In the genomic region with DNA sequence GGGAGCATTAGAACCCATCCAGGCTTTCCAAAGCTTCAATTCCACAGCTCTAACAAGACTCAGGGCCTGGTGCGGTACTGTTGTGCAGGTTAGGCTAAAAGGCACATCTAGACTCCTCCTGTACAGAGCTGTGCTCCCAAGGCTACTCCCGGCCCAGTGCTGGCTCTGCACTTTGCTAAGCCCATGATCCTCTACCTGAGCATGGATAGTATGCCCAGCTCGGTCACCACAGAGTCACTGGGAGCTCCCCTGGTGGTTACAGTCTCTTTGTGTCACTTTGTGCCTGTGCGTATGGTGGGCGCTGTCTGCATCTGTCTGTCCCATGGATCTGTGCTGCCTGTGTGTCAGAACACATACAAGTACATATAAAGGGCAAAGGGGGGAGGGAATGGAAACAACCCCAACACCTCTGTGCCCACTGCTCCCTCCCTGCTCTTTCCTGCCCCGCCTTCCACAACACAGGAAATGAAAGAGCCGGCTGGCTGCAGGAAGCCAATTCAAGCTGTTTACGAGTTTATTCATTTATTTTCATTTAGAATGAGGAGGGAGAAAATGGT, we compare ENCODE assay signal across 7 mouse cellular contexts. TPM values are rescaled to one million over a fixed set of nuclear protein-coding genes. Genes with fewer than 3 reads are reported as not detected.
DNase-seq lines count a peak whose midpoint lies in the region; ATAC-seq and TF ChIP-seq lines count a peak whose summit lies in the region.

No protein-coding gene starts in this region.

- peaks cover 3 to 38% of the 10 kb centered on the region in 2 experiments for H3K36me3 ChIP-seq in MEL (ENCODE audit: control insufficient read depth in 1 of 2, insufficient read depth in 2 of 2, low read length in 2 of 2)
- H3K36me3 ChIP-seq in lung, postnatal 0 days (ENCODE audit: insufficient read depth, low read length): no peaks in the 10 kb centered on the region

- H3K4me1 ChIP-seq in MEL (ENCODE audit: control insufficient read depth in 1 of 2, insufficient read depth in 2 of 2, low read length in 2 of 2): peaks cover 7 to 56% of the 10 kb centered on the region in 2 experiments
- peaks cover 28% of the 10 kb centered on the region; the same call in 1 of the 2 replicates for H3K4me1 ChIP-seq in lung, postnatal 0 days (ENCODE audit: insufficient read depth, low read depth, low read length)

- peak; percentile 81 for ATAC-seq in lung, postnatal 0 days

- H3K4me2 ChIP-seq in lung, postnatal 0 days (replicated peaks; ENCODE audit: low read depth, low read length): peak overlapping the region; percentile 25

- peaks cover 35% of the 10 kb centered on the region for H3K79me2 ChIP-seq in MEL (ENCODE audit: control insufficient read depth, insufficient read depth, low read length, poor library complexity)

- no peak; a peak in 1 of 4 replicates for TF ChIP-seq POLR2A in MEL (IDR thresholded peaks at IDR 0.05; ENCODE audit: control insufficient read depth in 1 of 2, insufficient read depth in 1 of 2, low read depth in 1 of 2, low read length in 2 of 2, poor library complexity in 1 of 2)

- no peak for TF ChIP-seq RAD21 in MEL (IDR thresholded peaks at IDR 0.05; ENCODE audit: low read depth, low read length)

- no peak for TF ChIP-seq EP300 in MEL (IDR thresholded peaks at IDR 0.05; ENCODE audit: low read depth in 1 of 2, low read length in 2 of 2)
- peak; percentile 40; the same call in 1 of the 2 replicates for TF ChIP-seq EP300 in lung, postnatal 0 days (IDR thresholded peaks at IDR 0.05)

- 21% methylated on average over 8 of the region's 8 CpGs for WGBS in lung, postnatal 0 days

- no peaks in the 10 kb centered on the region for H3K27me3 ChIP-seq in MEL (ENCODE audit: control insufficient read depth in 1 of 2, insufficient read depth in 2 of 2, low read length in 2 of 2)
- no peaks in the 10 kb centered on the region for H3K27me3 ChIP-seq in lung, postnatal 0 days (replicated peaks; ENCODE audit: insufficient read depth, low read length)

- TF ChIP-seq CTCF in MEL (IDR thresholded peaks at IDR 0.05 in 2 of 3, conservative IDR thresholded peaks at IDR 0.05 in 1 of 3; ENCODE audit: control insufficient read depth in 1 of 3, insufficient read depth in 1 of 3, low read depth in 2 of 3, low read length in 3 of 3, poor library complexity in 1 of 3, severe bottlenecking in 1 of 3): no peak
- peak; percentile 40 for TF ChIP-seq CTCF in lung, postnatal 0 days (IDR thresholded peaks at IDR 0.05)

- no peaks in the 10 kb centered on the region for H3K9me3 ChIP-seq in MEL (replicated peaks; ENCODE audit: insufficient read depth, low read length)
- H3K9me3 ChIP-seq in lung, postnatal 0 days (ENCODE audit: low read length): no peaks in the 10 kb centered on the region

- H3K27ac ChIP-seq in MEL (ENCODE audit: control insufficient read depth, low read depth, low read length): peak overlapping the region; percentile 100
- H3K27ac ChIP-seq in lung, postnatal 0 days (ENCODE audit: low read length): peak overlapping the region; percentile 91

- peak overlapping the region; percentile 88 for H3K9ac ChIP-seq in MEL (ENCODE audit: control insufficient read depth, low read depth, low read length, poor library complexity, severe bottlenecking)
- no peak overlapping the region for H3K9ac ChIP-seq in lung, postnatal 0 days (replicated peaks; ENCODE audit: low read depth)

- H3K4me3 ChIP-seq in MEL (ENCODE audit: control insufficient read depth in 1 of 2, insufficient read depth in 1 of 2, low read depth in 2 of 2, low read length in 2 of 2): peak overlapping the region; percentile 41 to 77
- H3K4me3 ChIP-seq in lung, postnatal 0 days (ENCODE audit: low read depth, low read length): no peak overlapping the region

- DNase-seq in MEL (ENCODE audit: low read depth, low spot score): peak; percentile 40
- DNase-seq in embryo, embryonic 10 days (ENCODE audit: low spot score): peak; percentile 32
- peak; percentile 79 to 80 for DNase-seq in heart, adult 9 months (ENCODE audit: low spot score in 2 of 2)
- DNase-seq in kidney, adult 9 months: peak; percentile 83
- peak; percentile 91 for DNase-seq in lung, postnatal 0 days (ENCODE audit: low spot score)
- peak; percentile 42 to 57 for DNase-seq in spleen, adult 18-20 months
- no peak for DNase-seq in layer of hippocampus, postnatal 25 days (ENCODE audit: extremely low spot score in 1 of 2, low spot score in 1 of 2)

TF ChIP-seq in MEL, 35 proteins besides CTCF, POLR2A, EP300 and RAD21:
- peak; percentile 15; the same call in 1 of the 2 replicates for TF ChIP-seq MXI1 (IDR thresholded peaks at IDR 0.05; ENCODE audit: low read depth, low read length)
- TF ChIP-seq CHD2 (IDR thresholded peaks at IDR 0.05; ENCODE audit: low read length): no peak
- TF ChIP-seq MAX (IDR thresholded peaks at IDR 0.05; ENCODE audit: low read length): no peak
- TF ChIP-seq SIN3A (IDR thresholded peaks at IDR 0.05; ENCODE audit: low read length): 0 out of 2 replicates have a peak, but pooled peaks have one; percentile 1
- 0 out of 2 replicates have a peak, but pooled peaks have one; percentile 32 for TF ChIP-seq ETS1 (IDR thresholded peaks at IDR 0.05; ENCODE audit: low read depth, low read length)
- TF ChIP-seq POLR2AphosphoS2 (IDR thresholded peaks at IDR 0.05; ENCODE audit: low read length): peak; percentile 10; the same call in 1 of the 2 replicates
- no peak for TF ChIP-seq E2F4 (IDR thresholded peaks at IDR 0.05; ENCODE audit: borderline replicate concordance, low read depth, low read length)

RNA-seq across cellular contexts. Expression of a gene that starts 3.6 kb away (rescaled TPM):
- total RNA-seq in MEL (2012; rRNA removed): 159 and 205 TPM in 2 replicates
- 100 to 1,000 TPM in 1 of 2 experiments, 10 to 100 TPM in 1; 53.5 to 212 TPM for polyA plus RNA-seq in MEL (2012; ENCODE audit: insufficient read depth in 1 of 2, insufficient read length in 2 of 2, low read depth in 1 of 2, low replicate concordance in 2 of 2, missing spikeins in 1 of 2)
- polyA plus RNA-seq in lung, postnatal 0 days (2015; fragmentation: Nextera tagmentation; extraction: Ambion mirVana): 6.1 and 7.8 TPM in 2 replicates
- total RNA-seq in layer of hippocampus, postnatal 25 days (2021): not detected

RNA-seq across cellular contexts. Expression of a gene that starts 39.4 kb away (rescaled TPM):
- not detected in 2 replicates for total RNA-seq in MEL (2012; rRNA removed)
- polyA plus RNA-seq in MEL (2012; ENCODE audit: insufficient read depth in 1 of 2, insufficient read length in 2 of 2, low read depth in 1 of 2, low replicate concordance in 2 of 2, missing spikeins in 1 of 2): not detected
- 0.90 and 1.3 TPM in 2 replicates for polyA plus RNA-seq in lung, postnatal 0 days (2015; fragmentation: Nextera tagmentation; extraction: Ambion mirVana)
- under 1 TPM; 0.22 to 0.31 TPM for total RNA-seq in layer of hippocampus, postnatal 25 days (2021)

RNA-seq across cellular contexts. Expression of a gene that starts 44.1 kb away (rescaled TPM):
- total RNA-seq in MEL (2012; rRNA removed): 86.8 and 105 TPM in 2 replicates
- polyA plus RNA-seq in MEL (2012; ENCODE audit: insufficient read depth in 1 of 2, insufficient read length in 2 of 2, low read depth in 1 of 2, low replicate concordance in 2 of 2, missing spikeins in 1 of 2): 100 to 1,000 TPM in 1 of 2 experiments, not detected in 1; 133 TPM
- polyA plus RNA-seq in lung, postnatal 0 days (2015; fragmentation: Nextera tagmentation; extraction: Ambion mirVana): 724 and 747 TPM in 2 replicates
- 100 to 1,000 TPM; 489 to 524 TPM for total RNA-seq in layer of hippocampus, postnatal 25 days (2021)

Comparison
In these comparisons a context has a peak if more than half of its experiments do, and no peak if none do; other contexts are left out.
1. DNase-seq: peak in MEL (single experiment), embryo, embryonic 10 days (single experiment), heart, adult 9 months (2 of 2), kidney, adult 9 months (single experiment), lung, postnatal 0 days (single experiment) and spleen, adult 18-20 months (2 of 2); none in layer of hippocampus, postnatal 25 days (0 of 2).
2. RNA of a gene that starts 3.6 kb away (total RNA-seq): 159 to 205 TPM in MEL; not detected in layer of hippocampus, postnatal 25 days; every median in the first group is over 100 times any median in the second.